Mouse (Mus musculus) lung, embryonic 15.5 days (tissue): ENCODE measurements around the gene Chordc1. TPM values are rescaled to one million over a fixed set of nuclear protein-coding genes. Genes with fewer than 3 reads are reported as not detected.
"Not testable (repeated sequence)": the region's sequence is repeated elsewhere in the genome, so short reads cannot be mapped to it uniquely, and the experiment has no call there.

Source experiments
- ATAC-seq: fragments of 200-750 bp; cut with Nextera tagmentation; 2 replicates; pipeline ENCODE4 v1.8.0; 2017; ENCODE audit warnings: moderate number of reproducible peaks, borderline replicate concordance; ENCODE audit not compliant: low FRiP score, low TSS enrichment; ENCODE audit errors: extremely low read depth
- H3K27ac ChIP-seq: fragments of 300-500 bp; sonication (generic); 2 replicates; pipeline ENCODE4 v1.5.1; 2015; ENCODE audit warnings: moderate library complexity, mild to moderate bottlenecking, inconsistent platforms
- H3K27me3 ChIP-seq: fragments of 300-500 bp; sonication (generic); 2 replicates; pipeline ENCODE4 v1.6.1; 2015; ENCODE audit warnings: inconsistent platforms
- H3K36me3 ChIP-seq: fragments of 300-500 bp; sonication (generic); 2 replicates; pipeline ENCODE4 v1.6.1; 2015; ENCODE audit warnings: inconsistent platforms
- H3K4me1 ChIP-seq: fragments of 300-500 bp; sonication (generic); 2 replicates; pipeline ENCODE4 v1.6.1; 2015; ENCODE audit warnings: inconsistent platforms
- H3K4me2 ChIP-seq: fragments of 300-500 bp; sonication (generic); 2 replicates; pipeline ENCODE4 v1.6.1; 2015; ENCODE audit warnings: inconsistent platforms, mild to moderate bottlenecking, moderate library complexity
- H3K4me3 ChIP-seq: fragments of 300-500 bp; sonication (generic); 2 replicates; pipeline ENCODE4 v1.5.1; 2015; ENCODE audit warnings: mild to moderate bottlenecking, inconsistent platforms
- H3K9ac ChIP-seq: fragments of 300-500 bp; sonication (generic); 2 replicates; pipeline ENCODE4 v1.6.1; 2015; ENCODE audit warnings: inconsistent platforms
- H3K9me3 ChIP-seq: fragments of 300-500 bp; sonication (generic); 2 replicates; pipeline ENCODE4 v1.6.1; 2016; ENCODE audit warnings: inconsistent platforms
- WGBS: fragments of 180-500 bp; shearing (Covaris S2); methylation state at CpG from one replicate; pipeline ENCODE4 v1.1.7; 2015; 5-methylcytosine and 5-hydroxymethylcytosine counted together
- polyA plus RNA-seq: library from polyadenylated mRNA; unstranded; fragments of >200 nt; fragmentation: Nextera tagmentation; extraction: Ambion mirVana; gene quantifications from 2 replicates; pipeline ENCODE4 v1.2.1, GENCODE M21; 2015

The Chordc1 gene
- 115 and 118 TPM in 2 replicates for polyA plus RNA-seq

- H3K27ac ChIP-seq = peak within 1 kb of the TSS; percentile 89
- peak within 1 kb of the TSS; percentile 93 for H3K9ac ChIP-seq
- H3K36me3 ChIP-seq = no peaks in the 10 kb centered on the region; the same call in 1 of the 2 replicates
- peaks cover 7% of the 10 kb centered on the region for H3K4me1 ChIP-seq
- peak; percentile 99 for ATAC-seq
- 3% methylated on average over 49 of the region's 49 CpGs for WGBS
- H3K9me3 ChIP-seq = no peaks in the 10 kb centered on the region
- peak within 1 kb of the TSS; percentile 96 for H3K4me3 ChIP-seq
- peak within 1 kb of the TSS; percentile 68 for H3K4me2 ChIP-seq
- no peaks in the 10 kb centered on the region for H3K27me3 ChIP-seq
Measured at GRCm38 (mm10) chr9:18291571-18292429, at the start of gene Chordc1. Chordc1 (plus strand) TSS chr9:18292125.

DNA sequence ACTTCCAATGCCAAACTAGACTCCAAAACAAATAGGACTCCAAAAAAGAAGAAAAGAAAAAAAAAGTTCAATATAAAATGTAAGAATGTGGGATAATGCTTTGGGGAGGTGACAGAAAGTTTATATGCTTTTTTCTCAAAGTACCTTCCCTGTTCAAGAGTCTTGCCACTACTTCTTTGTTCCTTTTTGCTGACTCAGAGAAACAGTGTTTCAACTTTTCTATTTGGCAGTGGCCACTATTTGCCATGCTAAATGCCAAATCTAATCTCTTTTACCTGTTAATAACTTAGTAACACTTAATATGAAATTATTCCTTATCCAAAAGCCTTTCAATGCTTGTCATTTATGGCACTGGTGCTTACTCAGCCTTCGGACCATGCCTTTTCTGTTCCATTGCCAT is 16.0 kb upstream of the Chordc1 start:
- Histone ChIP-seq H3K4me3 (no peak overlapping the region), H3K4me2 (no peak overlapping the region), H3K27ac (no peak overlapping the region), H3K9me3 (no peaks in the 10 kb centered on the region), H3K36me3 (no peaks in the 10 kb centered on the region), H3K4me1 (no peaks in the 10 kb centered on the region), H3K27me3 (no peaks in the 10 kb centered on the region), H3K9ac (no peak overlapping the region)
- no peak for ATAC-seq
- 93% methylated on average over 1 of the region's 1 CpGs for WGBS

- Histone ChIP-seq H3K36me3 (no peaks in the 10 kb centered on the region), H3K4me3 (no peak overlapping the region), H3K27ac (no peak overlapping the region), H3K9me3 (no peaks in the 10 kb centered on the region), H3K9ac (no peak overlapping the region), H3K4me2 (no peak overlapping the region), H3K27me3 (no peaks in the 10 kb centered on the region), H3K4me1 (no peaks in the 10 kb centered on the region)
- WGBS = 39% methylated on average over 2 of the region's 2 CpGs
- ATAC-seq = no peak
Measured at GRCm38 (mm10) chr9:18276844-18277243, 15.1 kb upstream of the Chordc1 start.

GRCm38 (mm10) chr9:18277497-18277896 is 14.4 kb upstream of the Chordc1 start:
- 29% methylated on average over 1 of the region's 1 CpGs for WGBS
- H3K9ac ChIP-seq = no peak overlapping the region
- ATAC-seq = no peak
- H3K36me3 ChIP-seq = no peaks in the 10 kb centered on the region
- no peaks in the 10 kb centered on the region for H3K4me1 ChIP-seq
- H3K27me3 ChIP-seq = no peaks in the 10 kb centered on the region
- H3K9me3 ChIP-seq = no peaks in the 10 kb centered on the region
- no peak overlapping the region for H3K27ac ChIP-seq
- no peak overlapping the region for H3K4me2 ChIP-seq
- H3K4me3 ChIP-seq = no peak overlapping the region

DNA sequence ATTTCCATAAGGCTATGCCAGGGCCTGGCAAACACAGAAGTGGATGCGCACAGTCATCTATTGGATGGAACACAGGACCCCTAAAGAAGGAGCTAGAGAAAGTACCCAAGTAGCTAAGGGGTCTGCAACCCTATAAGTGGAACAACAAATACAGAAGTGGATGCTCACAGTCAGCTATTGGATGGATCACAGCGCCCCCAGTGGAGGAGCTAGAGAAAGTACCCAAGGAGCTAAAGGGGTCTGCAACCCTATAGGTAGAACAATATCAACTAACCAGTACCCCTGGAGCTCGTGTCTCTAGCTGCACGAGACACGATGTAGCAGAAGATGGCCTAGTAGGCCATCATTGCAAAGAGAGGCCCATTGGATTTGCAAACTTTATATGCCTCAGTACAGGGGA is 13.2 kb upstream of the Chordc1 start:
- ATAC-seq, H3K27ac ChIP-seq, H3K36me3 ChIP-seq, H3K9me3 ChIP-seq, H3K4me2 ChIP-seq, H3K4me3 ChIP-seq, H3K9ac ChIP-seq, H3K27me3 ChIP-seq, H3K4me1 ChIP-seq: not testable (repeated sequence)
- 36% methylated on average over 5 of the region's 5 CpGs for WGBS

GRCm38 (mm10) chr9:18292443-18292922 is 558 bp downstream of the Chordc1 start:
- peak overlapping the region; percentile 93 for H3K9ac ChIP-seq
- WGBS = under 1% methylated on average over 24 of the region's 24 CpGs
- ATAC-seq = peak; percentile 67
- no peaks in the 10 kb centered on the region for H3K9me3 ChIP-seq
- H3K36me3 ChIP-seq = peaks cover 4% of the 10 kb centered on the region; the same call in 1 of the 2 replicates
- peaks cover 7% of the 10 kb centered on the region for H3K4me1 ChIP-seq
- peak overlapping the region; percentile 89 for H3K27ac ChIP-seq
- H3K4me3 ChIP-seq = peak overlapping the region; percentile 96
- H3K27me3 ChIP-seq = no peaks in the 10 kb centered on the region
- peak overlapping the region; percentile 68 for H3K4me2 ChIP-seq

DNA sequence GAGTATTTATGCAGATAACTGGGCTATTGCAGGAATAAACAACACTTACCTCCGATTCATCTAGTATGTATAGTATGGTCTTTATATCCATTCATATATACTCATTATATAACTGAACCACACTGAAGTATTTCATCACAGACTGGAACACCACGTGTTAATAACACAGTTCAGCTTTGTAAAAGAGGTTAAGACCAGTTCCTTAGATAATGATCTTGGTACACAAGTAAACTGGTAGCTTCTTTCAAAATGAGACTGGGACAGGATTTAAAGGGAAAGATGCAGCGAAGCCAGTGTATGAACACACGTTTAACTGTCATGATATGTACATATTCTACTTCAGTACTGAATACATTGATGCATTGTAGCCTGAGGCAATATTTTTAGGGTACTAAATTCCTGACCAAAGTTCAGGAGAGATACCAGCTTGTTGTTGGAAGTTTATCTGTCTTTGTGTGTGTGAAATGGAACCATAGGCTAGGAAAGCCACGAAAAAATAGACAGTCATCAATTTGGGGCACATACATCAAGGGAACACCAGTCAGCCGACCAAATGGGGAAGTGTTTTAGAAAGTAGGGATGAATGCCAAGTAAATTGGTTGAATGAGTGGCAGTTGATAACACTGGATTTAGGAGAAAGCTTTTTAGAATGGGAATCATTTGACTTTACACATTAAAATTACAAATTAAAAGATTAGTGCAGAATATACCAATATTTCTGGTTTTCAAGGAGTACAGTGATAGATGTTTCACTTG is 1.3 kb downstream of the Chordc1 start:
- Histone ChIP-seq H3K27me3 (no peaks in the 10 kb centered on the region), H3K9me3 (no peaks in the 10 kb centered on the region), H3K4me3 (peak overlapping the region; percentile 96), H3K4me1 (peaks cover 7% of the 10 kb centered on the region), H3K36me3 (peaks cover 7% of the 10 kb centered on the region; the same call in 1 of the 2 replicates), H3K27ac (no peak overlapping the region), H3K9ac (peak overlapping the region; percentile 93), H3K4me2 (peak overlapping the region; percentile 68)
- no peak for ATAC-seq
- 27% methylated on average over 6 of the region's 6 CpGs for WGBS

DNA sequence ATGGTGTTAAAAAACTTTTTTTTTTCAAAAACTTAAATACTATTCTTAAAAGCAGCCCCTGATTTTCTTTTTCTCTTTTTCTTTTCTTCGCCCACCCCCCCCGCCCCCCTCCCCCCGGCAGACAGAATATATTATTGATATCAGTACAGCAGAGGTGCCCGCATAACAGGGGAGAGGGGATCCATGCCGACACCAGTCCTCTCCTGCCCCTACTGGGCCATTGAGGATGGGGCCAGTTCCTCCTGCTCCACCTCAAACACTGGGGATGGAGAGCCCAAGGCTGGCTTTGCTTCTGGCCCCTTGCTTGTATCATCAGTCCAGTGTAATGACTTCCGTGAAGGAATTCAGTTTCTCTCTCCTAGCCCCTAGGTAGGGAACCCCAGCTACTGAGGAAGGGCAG is 6.4 kb downstream of the Chordc1 start:
- ATAC-seq = no peak
- WGBS = 91% methylated on average over 6 of the region's 6 CpGs
- Histone ChIP-seq H3K9ac (no peak overlapping the region), H3K4me3 (no peak overlapping the region), H3K4me1 (peaks cover 4% of the 10 kb centered on the region), H3K9me3 (no peaks in the 10 kb centered on the region), H3K27me3 (no peaks in the 10 kb centered on the region), H3K4me2 (no peak overlapping the region), H3K36me3 (peaks cover 49% of the 10 kb centered on the region), H3K27ac (no peak overlapping the region)

DNA sequence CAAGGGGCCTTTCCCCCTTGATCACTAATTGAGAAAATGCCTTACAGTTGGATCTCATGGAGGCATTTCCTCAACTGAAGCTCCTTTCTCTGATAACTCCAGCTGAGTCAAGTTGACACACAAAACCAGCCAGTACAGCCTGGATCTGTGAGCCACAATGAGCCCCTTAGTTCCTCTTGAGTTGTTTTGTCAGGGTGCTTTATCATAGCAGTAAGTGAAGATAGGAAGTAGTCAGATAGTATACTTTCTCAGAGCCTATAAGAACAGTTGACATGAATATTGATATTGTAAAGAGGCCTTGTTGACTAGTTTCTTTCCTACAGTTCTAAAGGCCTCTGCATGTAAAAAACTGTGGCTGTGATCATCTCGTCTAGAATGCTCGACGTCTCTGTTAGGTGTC is 28.1 kb downstream of the Chordc1 start:
- peaks cover 10% of the 10 kb centered on the region; the same call in 1 of the 2 replicates for H3K36me3 ChIP-seq
- H3K4me2 ChIP-seq = no peak overlapping the region
- ATAC-seq = no peak
- no peaks in the 10 kb centered on the region for H3K27me3 ChIP-seq
- 91% methylated on average over 3 of the region's 3 CpGs for WGBS
- no peaks in the 10 kb centered on the region for H3K4me1 ChIP-seq
- no peak overlapping the region for H3K4me3 ChIP-seq
- H3K9me3 ChIP-seq = no peaks in the 10 kb centered on the region
- no peak overlapping the region for H3K9ac ChIP-seq
- H3K27ac ChIP-seq = no peak overlapping the region

Other genes with a start within 250 kb of the Chordc1 start
- gene Naalad2, start 110.9 kb downstream of the Chordc1 start, polyA plus RNA-seq = 7.2 TPM in 2 replicates
- not detected in 2 replicates for gene Ubtfl1, start 112.3 kb downstream of the Chordc1 start, polyA plus RNA-seq
- not detected in 2 replicates for gene Mbd3l2, start 138.5 kb downstream of the Chordc1 start, polyA plus RNA-seq
- gene Zfp558, start 186.1 kb downstream of the Chordc1 start, polyA plus RNA-seq = 5.4 and 6.2 TPM in 2 replicates
- gene Mbd3l1, start 186.2 kb downstream of the Chordc1 start, polyA plus RNA-seq = not detected in 2 replicates